Mouse (Mus musculus) CD4-positive naive resting alpha-beta T cell, adult 57 days (primary cell): ENCODE results near the gene Vip. TPM values are rescaled to one million over a fixed set of nuclear protein-coding genes. Genes with fewer than 3 reads are reported as not detected.

ENCODE experiments used
- total RNA-seq: library from RNA; stranded (reverse); gene quantifications from one replicate; pipeline ENCODE4 v1.2.4, GENCODE M21; 2023

Gene Vip
- not detected for total RNA-seq

DNA sequence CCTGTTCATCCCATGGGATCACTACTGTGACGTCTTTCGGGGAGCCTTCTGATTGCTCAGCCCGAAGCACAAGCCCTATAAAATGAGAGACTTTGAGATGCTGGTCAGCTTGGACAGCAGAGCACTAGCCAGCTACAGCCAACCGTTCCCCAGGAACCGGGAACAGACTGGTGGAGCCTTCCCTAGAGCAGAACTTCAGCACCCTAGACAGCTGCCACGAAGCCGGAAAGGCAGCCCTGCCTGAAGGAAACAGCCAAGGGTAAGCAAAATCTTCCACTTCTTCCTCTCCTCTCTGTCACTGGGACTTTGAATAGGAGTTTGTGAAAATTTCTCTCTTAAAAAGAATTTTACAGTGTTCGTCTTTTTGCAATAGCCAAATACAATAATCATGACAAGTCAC lies at the start of gene Vip:
Gene Vip (plus strand): TSS at position 107 of the 400 bp plus-strand sequence.

DNA sequence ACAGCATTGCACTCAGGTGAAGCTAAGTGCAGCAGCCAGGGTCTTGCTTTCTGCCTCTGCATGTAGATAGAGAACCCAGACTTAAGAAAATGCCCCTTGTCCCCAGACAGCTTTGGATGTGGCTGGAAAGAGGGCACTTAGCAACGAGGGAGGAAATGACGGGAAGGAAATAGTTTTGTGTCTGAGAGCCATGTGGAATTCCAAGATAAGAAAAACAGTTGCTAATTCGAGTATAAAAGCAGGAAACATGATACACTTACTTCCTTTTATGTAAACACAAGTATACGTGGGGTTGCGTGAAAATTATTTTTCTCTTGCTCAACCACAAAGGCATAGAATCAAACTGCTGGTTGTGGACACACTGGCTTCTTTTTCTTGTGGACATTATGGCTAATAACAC lies 45.6 kb upstream of the Vip start, which contains the start of gene Myct1:
Gene Myct1 (plus strand): TSS at position 312 of the 400 bp plus-strand sequence.

Other genes with a start within 250 kb of the Vip start
- gene Syne1, start 87.7 kb upstream of the Vip start, total RNA-seq: 129 TPM
- not detected for gene Myct1, start 45.4 kb upstream of the Vip start, total RNA-seq
- 8.0 TPM for gene Fbxo5, start 166.4 kb downstream of the Vip start, total RNA-seq
- gene Mtrf1l, start 184.7 kb downstream of the Vip start, total RNA-seq: 22.5 TPM